Mouse (Mus musculus) bone marrow, adult 2 months (tissue): ENCODE measurements at regions not wholly inside any gene's neighbourhood (a gene's known extent, or its start where the extent isn't known, plus 50 kb on each side); places are given as distances from the start of the nearest gene placed in this dataset.

ENCODE experiments used
- H3K27ac ChIP-seq: fragments of 200-500 bp; 2 replicates; pipeline ENCODE4 v1.5.1; 2012; ENCODE audit warnings: low read depth, mild to moderate bottlenecking, control low read depth, inconsistent platforms, low read length; ENCODE audit not compliant: control insufficient read depth, poor library complexity, insufficient read depth
- H3K4me1 ChIP-seq: fragments of 200-500 bp; 2 replicates; pipeline ENCODE4 v1.6.1; 2011; ENCODE audit warnings: low read length; ENCODE audit not compliant: control insufficient read depth, insufficient read depth
- H3K4me3 ChIP-seq: fragments of 200-500 bp; replicated peaks from 2 replicates; pipeline ENCODE3; 2011; ENCODE audit warnings: mild to moderate bottlenecking, low read depth, low read length, control low read depth; ENCODE audit not compliant: control insufficient read depth
- CTCF ChIP-seq: fragments of 200-500 bp; IDR thresholded peaks from 2 replicates; pipeline ENCODE4 v1.5.1; 2011; ENCODE audit warnings: low read length, control low read depth; ENCODE audit not compliant: control insufficient read depth, insufficient read depth
- POLR2A ChIP-seq: fragments of 200-500 bp; IDR thresholded peaks from 2 replicates; pipeline ENCODE4 v1.6.1; 2011; ENCODE audit warnings: low read depth, mild to moderate bottlenecking, control low read depth, low read length, borderline replicate concordance; ENCODE audit not compliant: control insufficient read depth
- WGBS: fragments of 180-500 bp; shearing (Covaris S2); methylation state at CpG from one replicate; pipeline ENCODE4 v1.1.7; 2018; 5-methylcytosine and 5-hydroxymethylcytosine counted together

GRCm38 (mm10) chr4:87380716-87381115 lies 150.4 kb upstream of the Slc24a2 start:
- 70% methylated on average over 5 of the region's 5 CpGs for WGBS
- no peak for TF ChIP-seq POLR2A
- TF ChIP-seq CTCF: no peak

GRCm38 (mm10) chr4:87379516-87380173 lies 149.4 kb upstream of the Slc24a2 start:
- TF ChIP-seq POLR2A (no peak), CTCF (no peak)
- H3K27ac ChIP-seq: no peak overlapping the region
- WGBS: 77% methylated on average over 4 of the region's 4 CpGs
- H3K4me3 ChIP-seq: no peak overlapping the region
- H3K4me1 ChIP-seq: no peaks in the 10 kb centered on the region

More at GRCm38 (mm10) chr4:87380716-87381115, 150.4 kb upstream of the Slc24a2 start:
- Histone ChIP-seq H3K4me1 (no peaks in the 10 kb centered on the region), H3K27ac (no peak overlapping the region), H3K4me3 (no peak overlapping the region)

GRCm38 (mm10) chr4:87371960-87372359 lies 141.7 kb upstream of the Slc24a2 start:
- no peak for TF ChIP-seq CTCF
- TF ChIP-seq POLR2A: no peak
- H3K27ac ChIP-seq: no peak overlapping the region
- no peaks in the 10 kb centered on the region for H3K4me1 ChIP-seq
- H3K4me3 ChIP-seq: no peak overlapping the region
- WGBS: 88% methylated on average over 7 of the region's 7 CpGs

GRCm38 (mm10) chr4:87369626-87370234 lies 139.5 kb upstream of the Slc24a2 start:
- no peaks in the 10 kb centered on the region for H3K4me1 ChIP-seq
- no peak overlapping the region for H3K4me3 ChIP-seq
- no peak overlapping the region for H3K27ac ChIP-seq
- TF ChIP-seq CTCF (no peak), POLR2A (no peak)
- WGBS: 28% methylated on average over 14 of the region's 14 CpGs

GRCm38 (mm10) chr4:87368413-87369160 lies 138.3 kb upstream of the Slc24a2 start:
- H3K4me1 ChIP-seq: no peaks in the 10 kb centered on the region
- no peak overlapping the region for H3K4me3 ChIP-seq
- 6% methylated on average over 20 of the region's 20 CpGs for WGBS
- no peak overlapping the region for H3K27ac ChIP-seq
- TF ChIP-seq CTCF (peak; percentile 44; the same call in 1 of the 2 replicates), POLR2A (no peak)

GRCm38 (mm10) chr4:87367732-87368412 lies 137.6 kb upstream of the Slc24a2 start:
- Histone ChIP-seq H3K4me3 (no peak overlapping the region), H3K4me1 (no peaks in the 10 kb centered on the region), H3K27ac (no peak overlapping the region)
- TF ChIP-seq CTCF: peak; percentile 84
- no peak for TF ChIP-seq POLR2A
- 13% methylated on average over 19 of the region's 19 CpGs for WGBS

- WGBS: 52% methylated on average over 6 of the region's 6 CpGs
- no peak overlapping the region for H3K4me3 ChIP-seq
- H3K4me1 ChIP-seq: no peaks in the 10 kb centered on the region; the same call in 1 of the 2 replicates
- H3K27ac ChIP-seq: no peak overlapping the region
- no peak for TF ChIP-seq CTCF
- TF ChIP-seq POLR2A: no peak
Measured at GRCm38 (mm10) chr4:87362201-87362600, 131.9 kb upstream of the Slc24a2 start.

GRCm38 (mm10) chr4:87359483-87359882 lies 129.2 kb upstream of the Slc24a2 start:
- no peak overlapping the region for H3K4me3 ChIP-seq
- no peak overlapping the region for H3K27ac ChIP-seq
- no peaks in the 10 kb centered on the region; the same call in 1 of the 2 replicates for H3K4me1 ChIP-seq
- TF ChIP-seq CTCF (0 out of 2 replicates have a peak, but pooled peaks have one; percentile 4), POLR2A (no peak)
- 16% methylated on average over 9 of the region's 9 CpGs for WGBS
